Mouse (Mus musculus) heart, postnatal 10 days (tissue): Measurements from ENCODE around the gene Cd72. TPM values are rescaled to one million over a fixed set of nuclear protein-coding genes. Genes with fewer than 3 reads are reported as not detected.
A peak's percentile ranks its signal among the peaks of the same experiment; 100 is the strongest.
"Not testable (repeated sequence)": the region's sequence is repeated elsewhere in the genome, so short reads cannot be mapped to it uniquely, and the experiment has no call there.

Source experiments
- DNase-seq, 2 experiments: peaks; one replicate each; pipeline ENCODE4 v3.0.0; 2021
- intact Hi-C: fragments of 180-260 bp; cut with DNase I; formaldehyde crosslinking; loops from one replicate; pipeline ENCODE4 v1.15.1; 2025
- total RNA-seq, 2 experiments: library from RNA; stranded (reverse); gene quantifications; 2 replicates each; pipeline ENCODE4 v1.2.3; 2021

Gene Cd72
- under 1 TPM; 0.45 to 0.60 TPM for total RNA-seq

DNA sequence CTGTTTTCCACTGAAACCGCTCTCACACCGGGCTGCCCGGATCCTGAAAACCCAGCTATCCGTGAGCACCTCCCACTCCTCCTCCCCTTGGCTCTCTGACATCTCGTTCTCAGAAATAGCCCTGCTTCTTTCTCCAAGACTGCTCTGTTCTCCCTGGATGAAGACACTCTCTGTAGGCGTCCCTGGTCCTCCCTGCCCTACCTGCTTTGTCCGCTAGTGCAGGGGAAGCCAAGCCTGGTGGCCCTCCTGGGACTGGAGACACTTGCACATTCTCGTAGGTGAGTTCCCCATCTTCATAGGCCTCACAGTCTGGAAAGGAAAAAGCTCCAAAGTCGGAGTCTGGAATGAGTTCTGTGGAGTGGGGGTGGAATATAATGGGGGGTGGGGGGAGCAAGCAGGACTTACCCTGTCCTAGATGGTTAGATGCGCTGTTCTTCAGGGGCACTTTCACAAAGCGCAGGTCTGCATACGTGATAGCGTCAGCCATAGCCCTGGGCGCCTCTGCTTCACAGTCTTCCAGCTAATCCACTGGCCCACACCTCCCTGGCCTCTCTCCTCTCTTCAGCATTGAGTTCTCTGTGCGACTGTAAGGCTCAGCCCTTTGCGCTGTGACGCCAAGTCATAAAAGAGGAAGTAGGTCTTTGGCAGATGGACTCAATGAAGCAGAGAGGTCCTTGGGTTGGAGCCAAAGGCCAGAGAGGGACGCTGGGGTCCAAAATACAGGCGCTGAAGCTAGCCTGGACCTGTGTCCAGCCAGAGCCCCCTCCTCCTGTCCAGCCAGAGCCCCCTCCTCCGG, at the start of gene Cd72:
Gene Cd72, minus strand, starts transcription at position 588 of the 796 bp plus-strand sequence.
- intact Hi-C loops: no loop called here
- DNase-seq: no peak

GRCm38 (mm10) chr4:43503506-43503905, 49.1 kb upstream of the Cd72 start:
- no peak for DNase-seq
- intact Hi-C loops: no loop called here

DNA sequence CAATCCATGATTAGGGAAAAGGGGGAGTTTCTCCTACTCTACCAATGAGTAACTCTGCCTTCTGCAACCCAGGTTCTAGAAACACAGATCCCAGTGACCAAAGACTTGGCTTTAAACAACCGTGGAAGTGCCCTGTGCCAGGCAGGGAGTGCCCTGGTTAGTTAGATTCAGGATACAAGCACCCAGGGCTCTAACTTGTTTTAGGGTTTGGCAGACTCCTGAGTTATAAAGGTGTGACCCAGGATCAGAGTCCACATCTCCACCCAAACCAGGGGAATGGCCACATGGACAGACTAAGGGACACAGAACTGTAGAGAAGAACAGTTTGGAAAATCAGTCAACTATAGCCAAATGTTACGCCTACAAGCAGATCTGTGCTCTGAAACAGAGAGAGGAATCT, 48.6 kb upstream of the Cd72 start:
- DNase-seq: no peak
- intact Hi-C loops: no loop called here

DNA sequence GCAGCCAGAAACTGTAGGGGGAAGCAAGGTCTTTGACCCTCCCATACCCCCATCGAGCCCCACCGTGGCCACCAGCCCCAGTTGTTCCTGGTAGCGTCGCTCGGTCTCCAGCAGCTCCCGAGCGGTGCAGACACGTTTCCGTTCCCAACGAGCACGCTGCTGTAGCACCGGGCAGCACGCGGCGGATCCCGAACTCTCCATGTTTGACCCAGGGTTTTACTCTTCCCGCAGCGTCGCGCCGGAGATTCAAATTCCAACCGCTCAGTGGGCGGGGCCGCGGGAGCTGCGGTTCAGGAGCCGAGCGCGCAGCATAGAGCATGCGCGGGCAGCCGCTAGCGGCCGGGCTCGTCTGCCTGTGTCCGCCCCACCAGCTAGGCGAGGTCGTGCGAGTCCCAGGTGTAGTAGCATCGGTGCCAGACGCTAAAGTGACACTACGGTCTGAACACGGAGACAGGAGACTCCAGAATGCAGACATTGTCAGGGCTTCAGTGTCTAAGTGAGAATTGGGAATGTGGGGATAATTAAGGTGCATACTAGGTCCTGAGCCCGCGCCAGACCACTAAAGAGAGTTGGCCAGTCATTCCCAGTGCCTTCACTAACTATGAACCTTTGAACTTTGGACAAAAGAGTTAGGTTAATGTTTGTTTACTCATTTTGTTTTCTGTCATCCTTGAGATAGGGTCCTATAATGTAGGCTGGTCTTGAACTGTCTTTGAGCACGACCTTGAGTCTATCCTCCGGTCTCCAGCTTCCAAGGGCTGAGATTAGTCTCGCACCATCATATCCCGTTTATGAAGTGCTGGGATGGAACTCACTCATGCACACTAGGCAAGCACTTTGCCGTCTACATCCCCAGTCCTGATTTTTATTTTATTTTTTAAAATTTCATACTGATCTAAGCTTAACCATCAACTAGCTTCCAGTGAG, 45.2 kb upstream of the Cd72 start, which contains the start of gene Arhgef39:
Gene Arhgef39, minus strand, starts transcription at position 289 of the 927 bp plus-strand sequence.
- intact Hi-C loops: no loop called here
- DNase-seq: peak; percentile 87 to 90

DNA sequence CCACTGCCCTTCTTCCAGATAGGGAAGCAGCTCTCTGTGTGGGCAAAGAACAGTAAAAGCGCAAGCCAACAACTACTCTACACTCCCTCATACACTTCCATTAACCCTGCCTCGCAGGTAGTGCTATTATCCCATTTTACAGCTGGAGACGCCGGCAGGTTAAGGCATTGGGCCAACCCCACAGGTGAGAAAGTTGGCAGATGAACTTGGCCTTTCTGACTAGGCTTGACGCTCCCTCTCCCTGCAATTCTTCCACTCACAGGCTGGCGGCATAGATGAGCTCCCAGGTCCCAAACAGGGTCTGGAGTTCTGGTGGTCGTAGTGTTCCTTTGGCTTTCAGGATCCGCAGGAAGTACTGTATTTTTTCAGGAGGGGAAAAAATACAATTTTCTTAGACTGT, 44.6 kb upstream of the Cd72 start:
- intact Hi-C loops: no loop called here
- DNase-seq: no peak

DNA sequence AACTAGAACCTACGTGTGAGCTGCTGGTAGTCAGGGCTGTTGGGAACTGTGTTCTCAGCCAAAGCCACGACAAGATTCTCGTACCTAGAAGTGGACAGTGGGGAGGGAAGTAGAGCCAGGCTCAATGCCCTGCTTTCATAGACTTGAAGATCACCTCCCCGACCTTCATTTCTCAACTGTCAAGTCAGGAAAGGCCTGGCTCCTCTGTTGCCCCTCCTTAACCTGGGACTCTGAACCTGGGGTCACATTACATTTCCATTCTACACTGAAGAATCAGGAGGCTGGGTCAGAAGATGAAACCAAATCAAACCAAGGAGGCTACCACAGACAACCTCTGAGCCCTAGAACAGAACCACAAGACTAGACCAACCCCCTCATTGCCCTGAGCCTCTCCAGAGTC, 43.5 kb upstream of the Cd72 start:
- no peak for DNase-seq
- intact Hi-C loops: no loop called here

DNA sequence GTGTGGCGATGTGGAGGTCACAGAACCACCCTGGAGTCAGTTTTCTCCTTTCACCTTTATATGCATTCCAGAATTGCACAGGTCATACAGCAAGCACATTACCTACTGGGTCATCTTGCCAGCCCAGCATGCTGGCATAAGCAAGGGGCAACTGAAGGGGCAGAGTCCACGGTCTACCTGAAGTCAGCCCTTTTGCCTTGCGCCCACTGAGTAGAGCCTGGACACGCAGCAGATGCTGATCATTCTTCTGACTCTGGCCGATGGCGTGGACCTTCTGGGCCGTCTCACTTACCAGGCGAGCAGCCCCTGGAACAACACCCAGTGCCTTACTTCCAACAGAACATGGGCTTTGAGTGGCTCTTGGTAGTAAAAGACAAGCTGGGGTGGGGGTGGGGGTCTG, 43.0 kb upstream of the Cd72 start:
- no peak for DNase-seq
- intact Hi-C loops: no loop called here

DNA sequence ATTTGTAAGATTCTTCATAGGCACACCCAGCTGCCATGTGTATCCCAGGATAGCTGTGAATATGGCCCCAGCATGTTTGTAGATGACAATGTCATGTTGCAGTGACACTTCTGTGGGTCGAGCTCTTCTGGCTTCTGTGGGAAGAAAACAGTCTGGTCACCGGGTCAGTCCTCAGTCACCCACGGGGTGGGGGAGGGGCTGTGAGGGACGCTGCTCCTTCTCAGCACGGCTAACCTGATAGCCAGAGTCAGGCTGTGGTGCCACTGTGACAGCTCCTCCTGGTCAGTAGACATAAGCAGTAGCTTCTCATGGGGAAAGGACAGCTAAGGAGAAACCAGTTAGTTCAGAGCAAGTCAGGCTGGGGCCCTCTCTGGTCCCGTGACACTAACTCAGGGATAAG, 42.2 kb upstream of the Cd72 start:
- intact Hi-C loops: no loop called here
- DNase-seq: no peak

GRCm38 (mm10) chr4:43493846-43494240, 39.4 kb upstream of the Cd72 start:
- peak in 1 of 2 experiments; percentile 32 for DNase-seq
- intact Hi-C loops: loop anchor here (2.0 kb wide), 1 partner anchor 31 kb away; no protein-coding TSS in a partner anchor

DNA sequence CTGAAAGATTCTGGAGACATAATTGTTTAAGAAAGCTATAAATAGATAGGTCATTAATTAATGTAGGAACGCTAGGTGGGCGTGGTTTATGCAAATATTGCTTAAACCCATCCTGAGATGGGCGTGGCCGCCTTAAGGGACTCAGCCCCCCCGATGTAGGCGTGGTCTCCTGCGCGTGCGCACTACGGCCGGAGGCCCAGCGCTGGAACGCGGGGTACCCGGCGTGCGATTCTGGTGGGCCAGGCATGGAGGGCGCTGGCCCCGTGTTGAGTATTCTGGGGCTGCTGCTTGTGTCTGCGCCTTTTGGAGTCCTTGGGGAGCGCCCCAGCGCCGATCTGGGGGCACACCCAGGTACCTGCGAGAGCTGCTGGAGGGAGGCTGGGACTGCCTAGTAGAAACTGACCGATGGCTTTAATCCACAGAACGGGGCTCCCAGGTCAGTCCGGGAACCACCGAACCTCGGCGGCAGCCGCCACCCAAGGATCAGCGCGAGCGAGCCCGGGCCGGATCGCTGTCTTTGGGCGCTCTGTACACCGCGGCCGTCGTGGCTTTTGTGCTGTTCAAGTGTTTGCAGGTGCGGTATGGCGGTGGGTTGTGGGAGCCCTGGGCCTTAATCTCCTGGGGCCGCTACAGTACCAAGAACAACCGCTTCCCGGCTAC, 38.9 kb upstream of the Cd72 start:
- peak; percentile 97 to 98 for DNase-seq
- intact Hi-C loops: loop anchor here (2.0 kb wide), 1 partner anchor 31 kb away; no protein-coding TSS in a partner anchor

GRCm38 (mm10) chr4:43492821-43493185, 38.4 kb upstream of the Cd72 start, which contains the start of gene Ccdc107:
Gene Ccdc107 (plus strand): TSS chr4:43492900.
- intact Hi-C loops: loop anchor here (2.0 kb wide), 1 partner anchor 32 kb away; no protein-coding TSS in a partner anchor
- DNase-seq: peak; percentile 91 to 94

DNA sequence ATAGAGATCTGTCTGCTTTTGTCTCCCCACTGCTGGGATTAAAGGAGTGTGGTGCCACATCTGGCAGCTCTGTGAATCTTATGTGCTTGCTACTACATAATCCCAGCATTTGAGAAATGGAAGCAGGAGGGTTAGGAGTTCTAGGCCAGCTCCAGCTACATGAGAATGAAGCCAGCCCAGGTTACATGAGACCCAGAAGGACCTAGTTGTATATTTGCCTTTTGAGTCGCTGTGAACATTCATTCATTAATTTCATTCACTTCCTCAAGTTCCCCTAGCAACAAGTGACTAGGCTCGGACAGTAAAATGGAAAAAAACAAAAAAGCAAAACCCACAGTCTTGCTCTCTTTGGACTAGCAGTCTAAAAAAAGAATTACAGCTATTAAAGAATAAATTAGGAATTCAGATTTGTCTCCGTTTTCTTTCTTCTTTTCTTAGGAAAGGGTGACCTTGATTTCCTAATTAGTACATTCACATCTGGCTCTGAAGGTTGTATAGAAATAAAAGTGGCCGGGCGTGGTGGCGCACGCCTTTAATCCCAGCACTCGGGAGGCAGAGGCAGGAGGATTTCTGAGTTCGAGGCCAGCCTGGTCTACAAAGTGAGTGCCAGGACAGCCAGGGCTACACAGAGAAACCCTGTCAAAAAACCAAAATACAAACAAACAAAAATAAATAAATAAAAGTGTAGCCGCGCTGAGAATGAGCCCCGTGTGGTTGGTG, 37.8 kb upstream of the Cd72 start:
- intact Hi-C loops: loop anchor here (2.0 kb wide), 1 partner anchor 33 kb away; no protein-coding TSS in a partner anchor
- DNase-seq: no peak

DNA sequence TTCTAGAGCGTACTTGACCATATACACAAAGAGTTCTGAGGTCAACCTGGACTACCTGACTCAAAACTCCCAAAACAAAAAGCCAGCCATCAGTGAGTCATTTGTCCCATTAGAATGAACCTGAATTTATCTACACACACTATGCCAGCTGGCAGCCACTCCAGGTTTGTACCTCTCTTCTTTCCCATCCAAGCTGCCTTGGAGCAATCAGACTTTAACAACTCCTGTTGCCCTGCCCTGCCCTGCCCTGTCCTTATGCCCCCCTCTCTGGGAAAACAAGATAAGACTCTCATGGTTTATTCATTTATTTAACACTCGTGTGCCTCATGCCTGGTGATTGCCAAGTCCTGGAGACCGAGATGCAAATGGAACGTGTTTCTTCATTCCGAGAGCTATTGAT, 36.4 kb upstream of the Cd72 start:
- DNase-seq: peak; percentile 57 to 58
- intact Hi-C loops: no loop called here

DNA sequence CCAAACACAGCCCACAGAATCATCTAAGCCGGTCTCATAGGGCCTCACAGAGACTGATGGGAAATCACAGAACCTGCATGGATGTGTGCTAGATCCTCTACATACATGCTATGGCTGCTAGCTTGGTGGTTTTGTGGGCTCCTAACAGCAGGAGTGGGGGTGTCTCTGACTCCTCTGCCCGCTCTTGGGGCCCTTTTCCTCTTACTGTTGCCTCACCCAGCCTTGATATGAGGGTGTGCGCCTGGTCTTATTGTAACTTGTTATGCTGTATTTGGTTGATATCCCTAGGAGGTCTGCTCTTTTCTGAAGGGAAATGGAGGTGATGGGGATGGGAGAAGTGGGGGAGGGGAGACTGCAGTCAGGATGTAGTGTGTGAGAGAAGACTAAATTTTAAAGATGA, 35.2 kb upstream of the Cd72 start:
- intact Hi-C loops: loop anchor here (1.0 kb wide), 1 partner anchor 69 kb away; no protein-coding TSS in a partner anchor

GRCm38 (mm10) chr4:43485666-43486065, 31.2 kb upstream of the Cd72 start:
- DNase-seq, intact Hi-C loops: not testable (repeated sequence)

More for the DNA sequence above, 35.2 kb upstream of the Cd72 start:
- no peak for DNase-seq

GRCm38 (mm10) chr4:43483535-43484091, 29.2 kb upstream of the Cd72 start, which contains the start of gene Sit1:
Gene Sit1 (minus strand): TSS chr4:43483734.
- intact Hi-C loops: no loop called here
- no peak for DNase-seq

DNA sequence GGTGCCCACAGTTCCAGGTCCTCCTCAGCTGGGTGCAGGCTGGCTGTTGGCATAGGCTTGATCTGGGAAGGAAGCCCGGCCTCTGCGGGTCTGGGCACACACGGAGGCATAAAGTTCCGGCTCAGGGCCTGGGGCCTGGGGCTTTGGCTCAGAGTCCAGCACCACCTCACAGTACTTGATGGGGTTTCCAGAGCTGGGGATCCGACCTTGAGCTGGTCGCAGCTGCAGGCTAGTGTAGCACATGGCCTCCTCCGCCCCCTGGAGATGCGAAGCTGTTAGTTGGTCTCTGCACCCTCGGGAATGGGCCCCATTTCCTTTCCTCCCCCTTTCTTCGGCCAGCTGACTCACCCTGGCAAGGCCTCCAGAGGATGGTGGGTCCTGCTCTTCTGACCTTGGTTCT, 28.2 kb upstream of the Cd72 start:
- DNase-seq: no peak
- intact Hi-C loops: no loop called here

- intact Hi-C loops: no loop called here
- DNase-seq: no peak
Observed at GRCm38 (mm10) chr4:43481894-43482456, 27.5 kb upstream of the Cd72 start.

DNA sequence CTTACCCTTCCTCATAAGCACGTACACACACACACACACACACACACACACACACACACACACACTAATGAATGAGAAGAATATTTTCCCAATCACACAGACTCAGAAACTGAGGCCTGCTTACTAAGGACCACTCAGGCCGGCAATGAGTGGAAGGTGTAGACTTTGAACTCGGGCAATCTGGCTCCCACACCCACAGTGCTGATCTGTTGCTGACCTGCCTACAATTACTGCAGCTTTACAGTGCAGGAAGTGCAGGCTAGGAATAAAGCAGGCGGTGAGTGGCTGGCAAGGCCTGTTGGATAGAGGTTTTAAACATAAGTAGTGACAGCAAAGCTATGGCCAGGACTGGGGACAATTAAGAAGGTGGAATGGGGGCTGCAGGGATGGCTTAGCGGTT, 26.6 kb upstream of the Cd72 start:
- DNase-seq: no peak
- intact Hi-C loops: no loop called here
